Mouse (Mus musculus) fibroblast of lung, adult 2 months (primary cell): Measurements from ENCODE around the gene Hcar1.

Experiments used
- DNase-seq: peaks from one replicate; pipeline ENCODE4 v3.0.0-alpha.2; 2011; ENCODE audit warnings: low read depth

Gene Hcar1

DNA sequence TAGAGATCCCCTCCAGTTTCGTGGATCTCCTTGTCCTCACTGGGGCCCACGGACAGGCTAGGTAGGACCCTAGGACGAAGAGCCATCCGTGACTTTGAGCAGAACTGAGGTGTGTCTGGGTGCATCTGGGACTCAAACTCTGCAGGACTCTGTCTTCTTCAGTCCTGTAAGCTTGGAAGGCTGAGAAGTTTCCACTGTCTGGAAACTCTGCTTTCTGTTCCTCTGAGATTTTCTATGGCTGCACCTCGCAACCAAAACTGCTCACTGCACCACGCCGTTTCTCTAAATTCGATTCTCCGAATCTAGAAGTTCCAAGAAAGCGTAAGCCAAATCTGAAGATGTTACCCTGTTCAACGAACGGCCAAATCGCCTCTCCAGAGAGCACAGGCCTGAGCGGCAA, 15.9 kb downstream of the Hcar1 start:
- DNase-seq: no peak

DNA sequence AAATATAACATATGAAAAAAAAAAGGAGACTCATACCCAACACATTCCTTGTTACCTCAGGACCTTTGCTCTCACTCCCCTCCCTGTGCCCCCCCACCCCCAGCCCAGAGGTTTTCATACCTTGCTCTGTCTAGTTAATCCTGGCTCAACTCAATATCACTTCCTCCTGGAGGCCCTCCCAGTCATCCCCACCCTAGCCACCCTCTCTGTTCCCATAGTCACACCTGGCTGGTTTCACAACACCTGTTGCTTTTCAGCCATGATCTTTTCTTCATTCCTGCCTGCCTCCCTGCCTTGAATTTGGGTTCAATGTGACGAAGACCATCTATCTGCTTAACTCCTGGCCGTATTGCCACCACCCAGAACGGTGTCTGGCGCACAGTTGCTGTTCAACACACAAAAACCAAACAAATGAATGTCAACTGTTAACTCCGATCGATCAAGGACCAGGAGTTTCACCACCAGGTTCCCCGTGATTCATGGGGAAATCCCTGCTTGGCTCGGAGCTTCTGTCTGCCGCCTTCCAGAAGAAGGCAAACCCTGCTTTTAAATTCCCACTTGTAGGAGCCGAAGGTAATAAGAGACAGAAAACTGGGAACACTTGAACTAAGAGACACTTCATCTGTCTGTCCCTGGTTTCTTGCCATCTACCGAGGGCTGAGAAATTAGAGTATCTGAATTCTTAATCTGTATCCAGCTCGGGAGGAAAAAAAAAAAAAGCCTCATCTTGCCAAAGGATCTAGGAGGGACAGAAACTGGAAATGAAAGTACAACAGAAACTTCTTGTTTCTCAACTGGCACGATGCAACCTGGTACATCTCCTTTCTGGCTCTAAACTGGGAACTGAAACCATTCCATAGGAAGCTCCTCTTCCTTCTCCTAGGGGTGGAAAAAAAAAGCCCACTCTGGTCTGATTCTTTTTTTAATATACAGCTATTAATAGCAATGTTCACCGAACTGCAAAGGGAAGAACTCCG, 17.2 kb downstream of the Hcar1 start:
- DNase-seq: peak; percentile 23

DNA sequence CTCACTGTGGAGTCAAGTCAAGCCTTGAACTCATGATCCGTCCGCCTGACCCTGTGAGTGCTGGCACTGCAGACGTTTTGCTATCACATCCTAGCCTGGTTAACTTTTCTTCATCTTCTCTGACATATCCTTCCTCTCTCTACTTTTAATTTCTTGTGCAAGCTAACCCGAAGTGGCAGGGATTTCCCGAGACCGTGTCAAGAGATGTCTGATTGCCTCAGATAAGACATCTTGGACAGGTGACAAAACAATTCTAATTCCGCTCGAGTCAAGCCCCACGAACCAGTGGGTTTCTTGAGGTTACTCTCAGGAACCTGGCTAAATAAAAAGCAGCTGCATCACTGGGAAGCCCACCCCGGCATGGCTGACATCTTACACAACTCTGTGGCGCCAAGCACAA, 21.0 kb downstream of the Hcar1 start:
- no peak for DNase-seq

DNA sequence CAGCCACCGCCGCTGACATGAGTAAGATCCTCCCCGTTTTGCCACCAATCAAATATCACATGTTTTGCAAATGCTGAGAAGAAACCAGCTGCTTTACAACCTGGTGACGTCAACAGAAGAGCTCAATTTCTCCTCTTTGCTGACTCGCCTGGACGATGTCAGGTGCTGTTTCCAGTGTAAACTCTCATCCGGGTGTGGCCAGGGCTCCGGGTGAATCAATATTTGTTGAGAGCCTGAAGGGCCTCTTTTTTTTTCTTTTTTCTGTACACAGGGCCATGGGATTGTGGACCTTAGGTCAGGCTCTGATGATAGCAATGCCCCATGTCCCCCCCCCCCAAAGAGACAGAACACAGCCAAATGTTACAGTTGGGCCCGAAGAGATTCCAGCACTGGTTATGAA, 25.3 kb downstream of the Hcar1 start:
- DNase-seq: no peak

DNA sequence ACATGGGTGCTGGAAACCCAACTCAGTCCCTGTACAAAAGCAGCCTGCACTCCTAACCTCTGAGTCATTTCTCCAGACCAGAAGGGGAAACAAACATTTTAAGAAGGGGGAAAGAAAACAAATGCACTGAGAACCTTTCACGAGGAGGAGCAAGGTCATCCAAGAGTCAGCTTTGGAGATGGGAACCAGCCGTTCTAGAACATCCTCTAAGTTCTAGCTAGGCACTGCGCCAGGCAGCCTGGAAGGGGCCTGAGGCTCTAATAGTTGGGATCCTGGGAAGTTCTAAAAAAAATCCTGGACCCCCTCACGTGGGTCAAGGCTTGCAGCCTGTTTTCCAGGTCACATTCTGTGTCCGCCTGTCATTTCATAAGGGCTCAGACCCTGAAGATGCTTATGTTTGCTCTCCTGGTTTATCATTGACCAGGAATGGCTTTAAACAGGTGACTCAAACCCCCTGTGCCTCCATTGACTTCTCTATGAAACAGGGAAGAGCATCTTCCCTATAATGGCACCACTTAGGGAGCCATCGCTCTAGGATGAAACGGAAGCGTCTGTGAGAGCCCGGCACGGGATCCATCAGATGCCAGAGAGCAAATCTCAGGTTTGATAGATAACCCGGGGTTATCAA, 25.8 kb downstream of the Hcar1 start:
- DNase-seq: no peak

DNA sequence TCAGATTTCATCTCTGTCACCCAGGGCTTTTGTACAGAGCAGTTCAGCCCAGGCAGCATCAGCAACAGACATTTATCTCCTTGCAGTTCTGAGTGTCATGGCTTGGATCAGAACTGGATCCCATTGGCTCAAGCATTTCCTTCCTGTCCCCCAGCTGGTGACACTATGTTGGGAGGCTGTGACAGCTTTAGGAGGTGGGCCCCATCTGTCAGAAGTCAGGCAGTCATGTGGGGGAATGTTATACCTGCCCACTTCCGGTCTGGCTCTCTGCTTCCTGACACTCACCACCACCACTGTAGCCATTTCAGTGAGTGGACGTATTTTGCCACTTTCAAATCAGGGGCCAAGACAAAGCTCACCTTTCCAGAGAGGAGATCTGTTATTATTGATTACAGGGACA, 28.4 kb downstream of the Hcar1 start:
- DNase-seq: no peak

DNA sequence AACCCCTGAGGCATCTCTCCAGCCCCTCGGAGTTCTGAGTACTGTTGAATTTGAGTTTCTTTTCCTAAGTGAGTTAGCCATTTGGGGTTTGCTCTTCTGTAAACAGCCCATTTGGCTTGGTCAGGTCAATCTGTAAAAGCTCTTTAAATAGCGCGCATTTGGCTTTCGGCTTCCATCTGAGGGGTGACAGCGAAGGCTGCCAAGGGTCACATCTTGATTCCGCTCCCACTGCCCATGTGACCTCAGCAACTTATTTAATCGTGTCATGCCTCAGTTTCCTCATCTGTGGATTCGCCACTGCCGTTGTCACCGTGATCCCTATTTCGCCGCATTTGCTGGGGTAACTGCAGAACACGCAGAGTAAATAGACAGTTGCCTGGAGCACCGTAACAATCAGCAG, 35.5 kb downstream of the Hcar1 start:
- DNase-seq: no peak

DNA sequence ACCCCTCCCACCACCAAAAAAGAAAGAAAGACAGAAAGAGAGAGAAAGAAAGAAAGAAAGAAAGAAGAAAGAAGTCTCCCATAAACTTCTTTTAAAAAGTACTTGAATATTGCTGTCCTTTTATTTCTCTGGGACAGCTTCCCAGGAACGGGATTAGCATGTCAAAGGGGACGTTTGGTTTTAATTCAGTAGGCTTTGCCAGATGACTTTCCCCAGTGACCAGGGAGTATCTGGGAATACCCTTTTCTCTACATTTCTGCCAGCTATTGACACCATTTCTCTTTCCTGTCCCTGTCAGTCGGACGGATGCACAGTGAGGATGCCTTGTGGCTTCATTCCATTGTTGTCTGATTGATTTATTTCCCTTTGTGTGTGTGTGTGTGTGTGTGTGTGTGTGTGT, 36.0 kb downstream of the Hcar1 start:
- DNase-seq: no peak

DNA sequence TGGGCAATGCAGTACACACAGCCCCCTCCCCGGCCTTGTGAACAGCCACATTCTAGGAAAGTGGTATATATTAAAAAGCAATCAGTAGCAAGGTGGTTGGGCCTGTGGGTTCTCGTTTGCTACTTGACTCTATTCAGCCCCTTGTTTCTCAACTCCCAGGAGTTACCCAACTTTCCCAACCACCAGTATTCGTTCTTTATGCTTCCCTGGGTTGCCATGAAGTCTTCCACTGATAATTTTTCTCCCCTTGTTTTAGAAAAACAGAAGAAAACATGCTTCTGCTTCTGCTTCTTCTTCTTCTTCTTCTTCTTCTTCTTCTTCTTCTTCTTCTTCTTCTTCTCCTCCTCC, 36.9 kb downstream of the Hcar1 start:
- no peak for DNase-seq

DNA sequence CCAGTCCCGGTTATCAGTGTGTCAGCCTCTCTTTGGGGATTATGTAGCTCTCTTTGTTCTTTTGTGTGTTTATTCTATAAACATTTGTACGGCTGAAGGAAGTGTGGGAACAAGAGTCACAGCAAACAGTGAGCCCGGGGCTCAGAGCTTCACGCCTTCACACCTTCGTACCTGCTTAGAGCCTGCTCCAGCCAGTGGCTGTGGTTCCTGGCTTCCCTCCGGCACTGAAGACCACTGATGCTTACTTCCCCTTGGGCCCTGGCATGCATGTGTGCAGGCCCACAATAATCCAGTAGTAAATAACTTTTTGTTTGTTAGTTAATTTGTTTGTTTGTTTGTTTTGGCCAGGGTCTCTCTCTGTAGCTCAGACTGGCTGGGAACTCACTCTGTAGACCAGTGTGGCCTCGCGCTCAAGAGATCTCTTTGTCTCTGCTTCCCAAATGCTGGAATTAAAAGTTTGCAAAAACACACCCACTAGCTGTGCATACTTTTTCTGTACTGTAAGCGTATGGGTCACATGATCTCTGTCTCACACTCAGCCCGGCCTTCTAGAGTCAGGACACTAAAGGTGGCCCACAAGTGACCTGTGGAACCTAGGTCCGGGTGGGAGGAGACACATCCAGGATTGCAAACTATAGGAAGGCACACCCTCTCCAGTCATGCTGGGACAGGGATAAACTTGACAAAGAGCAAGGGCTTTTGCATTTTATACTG, 37.4 kb downstream of the Hcar1 start:
- no peak for DNase-seq

DNA sequence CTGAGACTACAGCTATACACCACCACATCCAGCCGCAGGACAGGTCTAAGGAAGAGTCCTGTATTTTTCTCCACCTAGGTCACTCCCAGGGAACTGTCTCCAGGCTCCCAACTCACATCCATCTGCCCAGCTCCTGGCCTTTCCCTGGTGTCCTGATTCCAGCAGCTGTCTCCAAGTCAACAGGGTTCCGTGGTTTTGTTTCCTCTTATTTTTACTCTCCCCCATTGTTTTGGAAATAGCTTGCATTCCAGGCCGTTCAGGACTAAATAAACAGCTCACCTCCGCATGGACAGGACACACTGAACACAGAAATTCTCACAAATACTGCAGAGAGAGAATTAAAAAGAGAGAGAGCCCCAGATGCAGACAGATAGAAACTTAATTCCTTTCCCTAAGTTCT, 42.4 kb downstream of the Hcar1 start:
- DNase-seq: no peak

DNA sequence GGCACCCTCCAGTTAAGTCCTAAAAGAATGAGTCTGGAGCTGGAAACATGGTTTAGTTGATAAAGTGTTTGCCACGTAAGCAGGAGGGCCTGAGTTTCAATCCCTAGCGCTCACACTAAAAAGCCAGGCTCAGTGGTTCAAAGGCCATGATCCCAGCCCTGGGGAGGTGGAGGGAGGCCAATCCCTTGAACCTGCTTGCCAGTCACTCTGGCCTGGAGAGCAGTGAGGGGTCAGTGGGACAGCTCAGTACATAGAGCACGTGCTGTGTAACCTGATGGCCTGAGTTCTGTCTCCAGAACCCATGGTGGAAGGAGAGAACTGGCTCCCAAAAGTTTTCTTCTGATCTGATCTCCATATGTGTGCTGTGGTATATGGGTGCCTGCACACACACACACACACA, 45.0 kb downstream of the Hcar1 start:
- no peak for DNase-seq

DNA sequence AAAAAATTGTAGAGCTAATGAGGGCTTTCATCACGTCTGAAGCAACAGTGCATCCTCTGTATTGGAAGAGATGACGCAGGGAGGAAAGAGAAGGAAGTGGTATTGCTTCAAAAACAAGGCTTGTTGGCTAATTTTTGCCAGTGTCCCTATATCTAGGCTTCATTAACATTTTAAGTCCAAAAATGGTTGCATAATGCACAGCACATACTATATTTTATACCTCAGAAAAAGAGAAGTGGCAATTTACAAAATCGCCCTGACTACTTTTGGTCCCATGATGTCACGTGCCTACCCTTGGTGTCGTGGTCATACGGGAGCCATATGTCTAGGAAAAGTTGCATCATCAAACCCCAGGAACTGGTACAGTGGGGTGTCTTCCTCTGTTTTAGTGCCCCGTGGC, 47.5 kb downstream of the Hcar1 start:
- no peak for DNase-seq

DNA sequence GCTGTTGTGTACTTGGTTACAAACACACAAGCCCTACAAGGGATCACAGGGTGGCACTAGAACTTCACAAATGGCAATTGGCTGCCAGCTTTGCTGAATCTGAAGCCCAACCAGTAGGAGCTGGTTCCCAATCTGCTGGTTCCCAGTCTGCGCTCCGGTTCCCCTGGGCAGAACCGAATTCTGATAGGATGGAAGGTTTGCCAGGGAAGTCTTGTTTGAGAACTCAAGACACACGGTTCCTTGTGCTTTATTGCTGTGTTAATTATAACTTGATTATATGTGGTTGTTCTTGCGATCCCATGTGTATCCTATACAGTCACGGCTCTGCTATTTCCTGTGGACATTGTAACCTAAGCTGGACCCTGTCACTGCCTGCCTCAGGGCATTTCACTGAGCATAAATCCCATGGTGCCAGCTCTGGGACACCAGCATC, 52.1 kb downstream of the Hcar1 start:
- peak; percentile 62 for DNase-seq
